Mouse (Mus musculus) MN1 (cell line): ENCODE measurements around the gene 5730480H06Rik.

Experiments
- DNase-seq: peaks from one replicate; pipeline ENCODE4 v3.0.0-alpha.2; 2016; ENCODE audit warnings: low spot score

Gene 5730480H06Rik

DNA sequence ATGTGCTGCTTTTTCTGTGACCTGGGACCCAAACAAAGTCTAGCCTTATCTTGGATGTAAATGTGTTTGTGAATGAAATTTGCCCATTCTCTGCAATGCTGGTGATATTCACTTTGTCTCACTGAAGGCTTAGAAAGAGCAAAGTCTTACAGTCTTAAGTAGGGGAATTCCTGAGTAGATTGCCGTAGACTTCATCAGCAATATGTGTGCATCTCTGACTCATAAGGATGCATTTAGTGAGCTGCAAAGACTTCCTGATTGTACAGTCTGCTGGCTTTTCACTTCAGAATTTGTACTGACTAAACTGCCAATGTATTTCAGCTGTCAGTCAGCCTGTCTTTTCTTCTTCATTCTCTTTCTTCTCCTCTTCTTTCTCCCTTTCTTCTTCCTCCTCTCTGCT lies 94.2 kb downstream of the 5730480H06Rik start:
- peak; percentile 38 for DNase-seq

DNA sequence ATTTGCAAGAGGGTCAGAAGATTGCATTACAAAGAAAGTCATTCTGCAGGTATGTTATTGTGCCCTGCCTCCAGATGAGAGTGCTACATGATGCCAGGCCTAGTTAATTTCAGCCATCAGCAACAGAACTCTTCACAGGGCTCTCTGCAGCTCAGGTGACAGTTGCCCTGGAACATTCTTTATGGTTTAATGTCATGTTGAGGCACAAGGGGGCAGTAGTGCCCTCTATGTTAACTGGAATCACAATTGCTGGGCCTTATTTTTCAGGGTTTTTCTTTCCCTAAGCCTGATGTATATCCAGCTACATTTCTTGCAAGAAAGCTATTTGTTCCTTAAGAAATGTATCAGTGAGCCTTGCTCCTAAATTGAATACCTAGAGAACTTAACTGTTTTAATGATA lies 102.7 kb downstream of the 5730480H06Rik start:
- DNase-seq = peak; percentile 9

DNA sequence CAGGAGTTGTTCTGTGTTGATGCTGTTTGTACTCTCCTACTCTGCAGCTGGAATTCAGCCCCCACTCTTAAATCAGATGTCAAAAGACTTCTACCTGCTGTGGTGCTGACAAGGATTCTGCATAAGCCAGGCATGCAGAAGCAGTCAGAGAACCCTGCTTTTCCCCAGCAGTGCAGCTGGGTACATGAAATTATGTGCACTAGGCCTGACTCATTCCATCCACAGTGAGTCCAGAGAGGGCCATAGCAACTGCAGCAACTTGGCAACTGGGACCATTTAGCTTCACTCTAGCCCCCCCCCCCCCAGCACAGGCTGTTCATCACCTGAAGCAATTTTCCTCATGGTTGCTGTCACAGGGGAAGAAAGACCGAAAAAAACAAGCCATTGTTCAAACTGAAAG lies 121.1 kb downstream of the 5730480H06Rik start:
- DNase-seq = no peak

DNA sequence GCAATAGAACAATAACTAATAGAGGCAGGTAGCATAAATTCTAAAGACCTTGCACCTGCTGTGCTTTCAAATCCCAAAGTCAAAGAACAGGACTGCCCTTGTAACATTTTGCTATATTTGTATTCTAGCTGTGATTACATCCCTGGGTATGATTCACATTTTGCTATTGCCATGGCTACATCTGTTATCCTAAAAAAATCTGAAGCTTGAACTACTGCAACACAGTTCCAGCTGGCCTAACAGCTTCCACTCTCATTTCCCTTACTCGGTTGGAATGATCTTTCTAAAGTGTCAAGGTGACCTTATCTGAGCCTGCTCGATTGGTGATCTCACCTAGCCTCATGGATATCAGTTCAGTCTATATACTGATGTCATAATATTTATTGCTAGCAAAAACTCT lies 132.5 kb downstream of the 5730480H06Rik start:
- no peak for DNase-seq
